Mouse (Mus musculus): ENCODE data around the gene Asap3. TPM values are rescaled to one million over a fixed set of nuclear protein-coding genes. Genes with fewer than 3 reads are reported as not detected.

Asap3 gene
- total and polyA plus RNA-seq, 3 experiments: 7.8 to 10.2 (median 8.6) TPM

DNA sequence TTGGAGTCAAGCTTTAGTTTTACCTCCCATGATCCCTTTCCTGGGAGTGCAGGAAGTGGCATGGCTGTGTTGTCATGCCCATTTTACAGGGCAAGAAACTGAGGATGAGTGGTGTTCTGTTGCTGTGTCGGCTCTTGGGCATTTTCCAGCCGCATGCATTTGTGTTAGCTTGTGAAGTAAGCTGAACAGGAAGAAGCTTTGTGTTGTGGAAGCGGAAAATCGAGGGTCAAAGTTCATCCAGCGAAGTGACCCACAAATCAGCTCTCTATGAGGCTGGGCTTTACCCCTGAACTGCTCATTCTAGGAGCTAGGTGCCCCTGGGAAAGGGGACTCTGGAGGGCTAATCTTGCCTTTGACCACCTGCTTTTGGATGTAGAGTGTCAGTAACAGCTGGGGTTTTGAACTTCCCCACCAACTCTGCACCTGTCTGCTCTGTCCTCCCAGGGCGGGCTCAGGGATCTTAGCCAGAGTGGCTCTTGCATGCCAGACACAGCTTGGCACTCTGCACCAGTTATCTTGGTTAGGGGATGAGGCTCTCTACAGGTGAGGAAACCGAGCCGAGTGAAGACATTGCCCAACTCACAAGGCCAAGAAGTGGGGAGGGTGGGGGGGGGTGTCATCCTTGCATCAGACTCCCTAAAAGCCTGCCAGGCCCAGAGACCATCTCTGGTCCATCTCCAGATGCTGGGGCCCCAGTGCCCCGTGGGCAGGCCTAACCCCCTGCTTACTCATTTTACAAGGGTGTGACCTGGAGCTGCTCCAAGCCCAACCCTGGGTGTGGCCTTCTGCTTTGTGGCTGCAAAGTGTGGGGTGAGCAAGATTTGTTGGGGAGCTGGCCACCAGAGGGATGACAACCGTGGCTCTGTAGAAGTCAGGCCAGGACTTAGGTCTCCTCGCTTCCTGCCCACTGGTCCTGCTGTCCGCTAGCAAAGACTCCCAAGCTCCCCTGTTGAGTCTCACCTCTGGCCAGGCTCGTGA, 31.7 kb upstream of the Asap3 start:
- intact Hi-C loops (cut with DNase I): no loop called here
- Histone ChIP-seq H3K4me1 (ENCODE audit: control insufficient read depth, insufficient read depth, low read length) (peaks cover 3% of the 10 kb centered on the region), H3K4me3 (no peak overlapping the region), H3K27ac (no peak overlapping the region), H3K27me3 (ENCODE audit: control insufficient read depth, insufficient read depth, low read length) (no peaks in the 10 kb centered on the region), H3K9ac (ENCODE audit: low read depth, low read length) (no peak overlapping the region), H3K79me2 (replicated peaks; ENCODE audit: control insufficient read depth, insufficient read depth, low read length) (no peaks in the 10 kb centered on the region), H3K36me3 (ENCODE audit: control insufficient read depth, insufficient read depth, low read length) (no peaks in the 10 kb centered on the region)
- DNase-seq: no peak
- 65% methylated on average over 13 of the region's 13 CpGs for WGBS
- TF ChIP-seq EP300 (IDR thresholded peaks at IDR 0.05; ENCODE audit: insufficient read depth, low read depth, low read length): no peak
- TF ChIP-seq POLR2A (IDR thresholded peaks at IDR 0.05; ENCODE audit: insufficient read depth, low read depth, low read length): no peak
- no peak for TF ChIP-seq CTCF (IDR thresholded peaks at IDR 0.05)

DNA sequence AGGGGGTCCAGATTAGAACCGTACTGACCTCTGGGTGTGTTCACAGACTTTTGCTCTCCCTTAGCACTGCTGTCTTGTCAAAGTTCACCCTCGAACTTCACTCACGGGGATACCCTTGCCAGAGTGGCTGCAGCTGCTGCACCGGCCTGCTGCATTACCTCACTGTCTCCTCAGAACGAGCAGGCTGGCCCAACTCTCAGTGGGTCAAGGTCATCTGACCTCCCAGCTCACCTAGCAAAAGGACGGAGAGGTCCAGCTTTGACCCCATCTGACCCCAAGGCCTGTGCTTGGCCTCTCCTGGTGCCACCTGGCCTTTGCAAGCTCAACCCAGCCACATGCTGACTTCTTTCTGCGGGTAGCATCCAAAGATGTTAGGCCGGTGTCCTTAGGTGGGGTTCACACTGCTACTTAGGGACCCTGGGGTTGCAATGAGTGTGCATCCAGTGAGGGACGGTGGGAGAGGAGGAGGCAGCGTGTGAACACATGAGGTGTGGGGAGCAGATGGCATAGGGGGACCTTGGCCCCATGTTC, 30.1 kb upstream of the Asap3 start:
- TF ChIP-seq POLR2A (IDR thresholded peaks at IDR 0.05; ENCODE audit: insufficient read depth, low read depth, low read length) (no peak), CTCF (IDR thresholded peaks at IDR 0.05) (no peak), EP300 (IDR thresholded peaks at IDR 0.05; ENCODE audit: insufficient read depth, low read depth, low read length) (no peak)
- intact Hi-C loops (cut with DNase I): no loop called here
- Histone ChIP-seq H3K4me3 (no peak overlapping the region), H3K36me3 (ENCODE audit: control insufficient read depth, insufficient read depth, low read length) (no peaks in the 10 kb centered on the region), H3K27me3 (ENCODE audit: control insufficient read depth, insufficient read depth, low read length) (no peaks in the 10 kb centered on the region), H3K4me1 (ENCODE audit: control insufficient read depth, insufficient read depth, low read length) (peaks cover 4% of the 10 kb centered on the region), H3K27ac (no peak overlapping the region), H3K9ac (ENCODE audit: low read depth, low read length) (no peak overlapping the region), H3K79me2 (replicated peaks; ENCODE audit: control insufficient read depth, insufficient read depth, low read length) (no peaks in the 10 kb centered on the region)
- DNase-seq: no peak
- 85% methylated on average over 10 of the region's 10 CpGs for WGBS

DNA sequence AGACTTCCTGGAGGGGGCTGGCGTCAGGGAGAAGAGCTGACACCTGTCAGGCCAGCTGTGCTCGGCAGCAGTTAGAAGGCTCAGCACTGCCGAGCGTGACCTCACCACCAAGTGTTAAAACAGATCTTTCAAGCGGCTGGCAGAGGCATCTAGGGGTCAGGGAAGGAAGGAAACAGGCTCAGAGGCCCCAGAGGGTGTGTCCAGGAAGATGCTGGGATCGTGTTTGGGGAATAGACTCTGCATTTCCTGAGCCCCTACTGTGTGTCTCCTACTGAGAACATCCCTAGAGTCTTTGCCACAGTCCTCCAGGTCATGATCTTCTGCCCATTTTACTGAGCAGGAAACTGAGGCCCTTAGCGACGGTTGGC, 28.9 kb upstream of the Asap3 start:
- DNase-seq: peak; percentile 52 to 71
- H3K27me3 ChIP-seq (ENCODE audit: control insufficient read depth, insufficient read depth, low read length): no peaks in the 10 kb centered on the region
- H3K27ac ChIP-seq: peak overlapping the region; percentile 42
- 34% methylated on average over 8 of the region's 8 CpGs for WGBS
- no peak overlapping the region for H3K9ac ChIP-seq (ENCODE audit: low read depth, low read length)
- H3K4me3 ChIP-seq: no peak overlapping the region
- H3K79me2 ChIP-seq (replicated peaks; ENCODE audit: control insufficient read depth, insufficient read depth, low read length): no peaks in the 10 kb centered on the region
- intact Hi-C loops (cut with DNase I): no loop called here
- H3K4me1 ChIP-seq (ENCODE audit: control insufficient read depth, insufficient read depth, low read length): peaks cover 4% of the 10 kb centered on the region
- H3K36me3 ChIP-seq (ENCODE audit: control insufficient read depth, insufficient read depth, low read length): no peaks in the 10 kb centered on the region
- TF ChIP-seq POLR2A (IDR thresholded peaks at IDR 0.05; ENCODE audit: insufficient read depth, low read depth, low read length): no peak
- no peak for TF ChIP-seq CTCF (IDR thresholded peaks at IDR 0.05)
- TF ChIP-seq EP300 (IDR thresholded peaks at IDR 0.05; ENCODE audit: insufficient read depth, low read depth, low read length): no peak

DNA sequence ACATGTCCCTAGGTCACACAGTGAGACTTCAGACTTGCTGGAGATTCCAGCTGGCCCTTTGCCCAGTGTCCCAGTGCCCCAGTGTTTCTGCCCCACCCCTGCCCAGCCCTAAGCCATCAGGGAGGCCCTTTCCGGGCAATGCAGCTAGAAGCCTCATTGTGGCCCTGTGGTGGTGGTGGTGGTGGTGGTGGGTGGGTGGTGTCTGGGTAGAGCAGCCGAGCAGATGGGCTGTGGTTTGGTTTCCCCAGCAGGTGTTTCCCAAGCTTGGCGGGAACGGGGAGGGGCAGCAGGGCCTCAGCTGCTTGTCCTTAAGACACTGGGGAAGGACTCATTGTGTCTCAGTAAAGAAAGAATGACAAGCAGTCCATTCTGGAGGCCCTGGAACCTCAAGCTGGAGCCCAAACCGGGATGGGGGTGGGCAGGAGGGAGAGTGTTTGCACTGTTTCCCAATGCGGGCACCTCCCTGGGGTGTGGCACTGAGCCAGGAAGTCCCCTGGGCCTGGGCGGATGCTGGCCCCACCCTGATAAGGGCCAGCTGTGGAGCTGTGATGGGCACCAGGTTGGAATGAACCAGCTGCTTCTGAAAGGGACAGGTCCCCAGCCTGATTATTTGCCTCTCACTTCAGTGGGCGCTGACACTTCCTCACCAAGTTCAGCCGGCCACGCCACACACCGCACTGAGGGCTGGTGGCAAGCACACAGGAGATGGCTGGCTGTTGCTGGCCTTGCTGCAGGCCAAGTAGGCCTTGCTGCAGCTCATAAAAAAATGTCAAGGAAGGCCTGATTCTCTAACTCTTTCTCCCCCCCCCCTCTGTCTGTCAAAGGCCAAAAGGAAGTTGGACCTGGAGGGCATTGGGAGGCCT, 28.3 kb upstream of the Asap3 start:
- peaks cover 4% of the 10 kb centered on the region for H3K4me1 ChIP-seq (ENCODE audit: control insufficient read depth, insufficient read depth, low read length)
- intact Hi-C loops (cut with DNase I): no loop called here
- no peak overlapping the region for H3K4me3 ChIP-seq
- H3K36me3 ChIP-seq (ENCODE audit: control insufficient read depth, insufficient read depth, low read length): no peaks in the 10 kb centered on the region
- no peaks in the 10 kb centered on the region for H3K27me3 ChIP-seq (ENCODE audit: control insufficient read depth, insufficient read depth, low read length)
- DNase-seq: peak; percentile 74 to 79
- H3K27ac ChIP-seq: peak overlapping the region; percentile 42
- TF ChIP-seq POLR2A (IDR thresholded peaks at IDR 0.05; ENCODE audit: insufficient read depth, low read depth, low read length) (no peak), CTCF (IDR thresholded peaks at IDR 0.05) (no peak), EP300 (IDR thresholded peaks at IDR 0.05; ENCODE audit: insufficient read depth, low read depth, low read length) (no peak)
- 42% methylated on average over 11 of the region's 11 CpGs for WGBS
- no peak overlapping the region for H3K9ac ChIP-seq (ENCODE audit: low read depth, low read length)
- no peaks in the 10 kb centered on the region for H3K79me2 ChIP-seq (replicated peaks; ENCODE audit: control insufficient read depth, insufficient read depth, low read length)

DNA sequence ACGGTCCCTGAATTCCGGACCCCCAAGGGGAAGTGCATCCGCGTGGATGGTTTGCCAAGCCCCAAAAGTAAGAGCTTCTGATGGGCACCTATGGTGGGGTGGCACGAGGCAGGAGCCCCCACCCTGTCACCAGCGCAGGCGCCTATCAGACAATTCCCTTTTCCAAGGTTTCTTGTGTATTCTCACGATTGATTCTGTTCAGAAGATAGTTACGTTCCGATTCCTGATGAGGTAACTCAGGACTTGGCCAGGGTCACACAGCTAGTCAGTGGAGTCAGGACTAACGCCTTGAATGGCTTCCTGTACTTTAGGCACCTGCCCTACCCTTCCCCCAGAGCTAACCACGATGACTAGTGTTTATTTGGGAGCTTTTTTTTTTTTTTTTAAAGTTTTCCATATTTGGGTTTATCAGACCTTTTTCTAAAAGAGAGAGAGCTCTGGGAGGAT, 27.7 kb upstream of the Asap3 start:
- DNase-seq: no peak
- peak overlapping the region; percentile 1 for H3K27ac ChIP-seq
- peaks cover 4% of the 10 kb centered on the region for H3K4me1 ChIP-seq (ENCODE audit: control insufficient read depth, insufficient read depth, low read length)
- TF ChIP-seq CTCF (IDR thresholded peaks at IDR 0.05) (no peak), EP300 (IDR thresholded peaks at IDR 0.05; ENCODE audit: insufficient read depth, low read depth, low read length) (no peak), POLR2A (IDR thresholded peaks at IDR 0.05; ENCODE audit: insufficient read depth, low read depth, low read length) (no peak)
- intact Hi-C loops (cut with DNase I): no loop called here
- no peaks in the 10 kb centered on the region for H3K27me3 ChIP-seq (ENCODE audit: control insufficient read depth, insufficient read depth, low read length)
- no peaks in the 10 kb centered on the region for H3K36me3 ChIP-seq (ENCODE audit: control insufficient read depth, insufficient read depth, low read length)
- H3K79me2 ChIP-seq (replicated peaks; ENCODE audit: control insufficient read depth, insufficient read depth, low read length): no peaks in the 10 kb centered on the region
- no peak overlapping the region for H3K4me3 ChIP-seq
- no peak overlapping the region for H3K9ac ChIP-seq (ENCODE audit: low read depth, low read length)
- WGBS: 50% methylated on average over 12 of the region's 12 CpGs

All from heart, adult 2 months (tissue).